Mouse (Mus musculus) layer of hippocampus, postnatal 36 days (tissue): Measurements from ENCODE around the gene Odaph. TPM values are rescaled to one million over a fixed set of nuclear protein-coding genes. Genes with fewer than 3 reads are reported as not detected.

Experiments used
- DNase-seq, 2 experiments: peaks; one replicate each; pipeline ENCODE4 v3.0.0; 2022
- total RNA-seq, 2 experiments: library from RNA; stranded (reverse); gene quantifications; 2 replicates each; pipeline ENCODE4 v1.2.3; 2021

The Odaph gene
- total RNA-seq, 2 experiments from 2014 or later: not detected

DNA sequence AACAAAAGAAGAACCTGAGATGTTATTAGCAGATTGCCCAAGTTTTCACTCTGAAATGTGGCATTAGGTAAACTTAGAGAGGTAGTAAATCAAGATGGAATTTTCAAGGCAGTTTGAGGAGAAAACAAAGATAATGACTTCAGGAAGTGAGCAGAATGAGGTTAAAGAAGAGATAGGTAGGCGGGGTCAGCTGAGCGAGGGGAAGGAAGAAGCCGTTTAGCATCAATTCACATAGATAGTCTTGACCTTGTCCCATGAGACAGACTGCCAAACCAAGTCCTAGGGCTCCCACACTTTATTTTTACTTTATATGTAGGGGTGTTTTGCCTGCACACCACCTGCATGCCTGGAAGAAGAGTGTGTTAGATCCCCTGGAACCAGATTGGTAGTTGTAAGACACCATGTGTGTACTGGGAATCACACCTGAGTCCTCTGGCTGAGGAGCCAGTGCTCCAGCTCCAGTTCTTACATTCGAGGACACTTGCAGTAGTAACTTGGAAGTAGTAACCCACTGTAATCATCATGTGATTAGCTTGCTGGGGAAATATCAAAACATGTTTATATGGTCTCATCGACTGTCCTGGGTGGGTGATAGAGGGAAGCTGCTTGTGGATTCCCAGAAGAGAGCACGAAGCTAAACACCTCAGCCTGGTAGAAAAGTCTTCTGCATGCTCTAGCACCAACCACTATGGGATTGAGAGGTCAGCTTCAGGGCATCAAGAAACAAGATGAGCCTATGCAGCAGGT, 4.1 kb downstream of the Odaph start:
- DNase-seq: no peak

DNA sequence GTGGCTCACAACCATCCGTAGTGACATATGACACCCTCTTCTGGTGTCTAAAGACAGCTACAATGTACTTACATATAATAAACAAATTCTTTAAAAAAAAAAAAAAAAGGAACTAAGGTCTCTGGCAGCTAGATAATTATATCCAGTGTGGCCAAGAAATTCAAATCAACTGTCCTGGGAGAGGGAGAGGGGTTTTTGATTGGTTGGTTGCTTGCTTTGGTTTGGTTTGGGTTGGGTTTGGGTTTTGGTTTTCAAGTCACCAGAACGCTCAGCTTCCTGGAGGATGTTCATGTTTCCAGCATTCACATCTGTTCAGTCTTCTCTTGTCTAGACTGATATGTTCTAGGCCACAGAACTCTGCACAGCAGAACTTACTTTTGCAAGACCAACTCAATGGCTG, 5.8 kb downstream of the Odaph start:
- no peak for DNase-seq

DNA sequence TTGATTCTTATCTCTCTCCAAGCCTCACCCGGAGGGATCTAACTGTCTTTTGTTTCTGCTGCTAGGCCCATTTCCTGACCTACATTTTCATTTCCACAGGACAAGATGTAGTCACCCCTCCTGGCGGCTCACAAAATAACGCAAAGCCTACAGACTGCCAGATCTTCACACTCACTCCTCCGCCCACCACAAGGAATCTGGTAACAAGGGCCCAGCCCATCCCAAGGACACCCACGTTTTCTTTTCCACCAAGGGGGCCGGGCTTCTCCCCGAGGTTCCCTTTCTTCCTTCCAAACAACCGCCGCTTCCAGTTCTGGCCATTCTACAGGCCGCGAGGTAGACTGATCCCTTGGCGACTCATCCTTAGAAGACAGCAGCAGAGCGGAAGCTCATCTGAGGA, 7.3 kb downstream of the Odaph start:
- peak; percentile 17 to 20 for DNase-seq

DNA sequence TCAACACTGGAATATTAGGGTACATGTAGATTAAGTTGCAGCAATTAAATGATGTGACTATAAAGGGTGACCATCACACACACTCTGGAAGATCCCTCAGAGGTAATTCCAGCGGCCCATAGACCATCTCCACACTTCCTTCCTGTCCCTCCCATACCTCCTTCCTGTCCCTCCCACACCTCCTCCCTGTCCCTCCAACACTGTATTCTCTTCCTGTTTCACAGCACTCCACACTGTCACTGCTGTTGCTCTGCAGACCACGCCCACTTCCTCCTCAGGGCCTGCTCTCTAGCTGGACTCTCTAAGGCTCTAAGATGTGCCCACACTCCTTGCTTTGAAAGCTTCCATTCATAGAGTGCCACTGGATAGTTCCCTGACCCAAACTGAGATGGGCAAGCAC, 13.5 kb downstream of the Odaph start:
- no peak for DNase-seq

DNA sequence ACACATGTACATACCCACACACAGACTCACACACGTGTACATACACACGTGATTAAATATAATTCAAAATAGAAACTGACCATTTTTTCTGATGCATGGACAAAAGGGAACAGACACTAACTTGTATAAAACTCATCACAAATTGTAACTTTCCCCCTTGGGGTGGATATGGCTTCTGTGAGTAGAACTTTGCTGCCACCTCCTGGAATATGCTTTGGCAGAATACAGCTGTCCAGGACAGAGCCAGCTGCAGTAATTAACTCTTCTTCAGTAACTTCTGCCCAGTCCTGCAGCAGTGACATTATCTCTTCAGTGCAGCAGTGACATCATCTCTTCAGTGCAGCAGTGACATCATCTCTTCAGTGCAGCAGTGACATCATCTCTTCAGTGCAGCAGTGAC, 15.7 kb downstream of the Odaph start:
- no peak for DNase-seq

DNA sequence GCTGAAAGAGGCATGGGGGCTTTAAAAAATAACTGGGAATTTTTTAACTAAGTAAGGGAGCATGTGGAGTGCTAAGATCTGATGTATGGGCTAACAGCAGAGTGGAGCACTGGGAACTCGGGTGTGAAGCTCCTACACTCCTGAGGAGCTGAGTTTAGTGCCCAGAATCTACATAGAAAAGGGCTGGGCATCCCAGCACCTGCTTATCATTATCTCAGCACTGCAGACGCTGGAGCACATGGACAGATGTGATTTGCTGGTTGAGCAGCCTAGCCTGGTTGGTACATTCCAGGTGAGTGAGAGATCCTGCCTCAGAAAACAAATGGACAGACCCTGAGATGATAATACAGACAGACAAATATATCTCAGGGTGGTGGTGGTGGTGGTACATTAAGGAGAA, 22.6 kb downstream of the Odaph start:
- no peak for DNase-seq

DNA sequence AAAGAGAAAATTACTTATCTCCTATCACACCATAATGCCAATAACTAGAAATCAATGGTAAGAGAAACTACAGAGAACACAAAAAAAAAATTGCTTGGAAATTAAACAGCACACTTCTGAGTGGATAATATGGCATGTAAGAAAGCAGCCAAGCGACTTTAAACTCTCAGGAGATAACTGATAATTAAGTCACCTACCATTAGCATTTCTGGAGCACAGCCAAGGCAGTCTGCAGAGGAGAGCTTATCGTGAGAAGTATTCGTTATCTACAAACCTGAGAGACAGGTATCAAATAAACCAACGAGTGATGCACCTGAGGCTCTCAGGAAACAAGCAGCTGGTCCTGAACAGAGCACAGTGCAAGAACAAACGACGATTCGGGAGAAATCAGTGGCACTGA, 24.5 kb downstream of the Odaph start:
- no peak for DNase-seq

DNA sequence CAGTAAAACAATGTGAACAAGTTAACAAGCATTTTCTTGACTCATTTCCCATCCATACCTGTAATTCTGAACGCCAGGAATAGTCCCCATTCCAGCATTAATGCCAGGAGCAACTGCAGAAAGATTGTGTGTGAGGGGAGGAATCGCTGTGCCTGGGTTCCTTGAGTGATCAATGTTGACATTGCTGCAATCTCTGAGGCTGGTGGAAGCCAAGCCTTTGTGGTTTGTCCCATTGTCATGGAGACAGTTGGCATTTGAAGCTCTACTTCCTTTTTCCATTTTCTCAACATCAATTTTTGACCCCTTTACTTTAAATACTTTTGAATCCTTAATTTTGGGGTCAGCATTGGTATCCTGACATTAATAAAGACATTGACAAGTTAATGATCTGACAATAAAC, 32.7 kb downstream of the Odaph start:
- DNase-seq: no peak

DNA sequence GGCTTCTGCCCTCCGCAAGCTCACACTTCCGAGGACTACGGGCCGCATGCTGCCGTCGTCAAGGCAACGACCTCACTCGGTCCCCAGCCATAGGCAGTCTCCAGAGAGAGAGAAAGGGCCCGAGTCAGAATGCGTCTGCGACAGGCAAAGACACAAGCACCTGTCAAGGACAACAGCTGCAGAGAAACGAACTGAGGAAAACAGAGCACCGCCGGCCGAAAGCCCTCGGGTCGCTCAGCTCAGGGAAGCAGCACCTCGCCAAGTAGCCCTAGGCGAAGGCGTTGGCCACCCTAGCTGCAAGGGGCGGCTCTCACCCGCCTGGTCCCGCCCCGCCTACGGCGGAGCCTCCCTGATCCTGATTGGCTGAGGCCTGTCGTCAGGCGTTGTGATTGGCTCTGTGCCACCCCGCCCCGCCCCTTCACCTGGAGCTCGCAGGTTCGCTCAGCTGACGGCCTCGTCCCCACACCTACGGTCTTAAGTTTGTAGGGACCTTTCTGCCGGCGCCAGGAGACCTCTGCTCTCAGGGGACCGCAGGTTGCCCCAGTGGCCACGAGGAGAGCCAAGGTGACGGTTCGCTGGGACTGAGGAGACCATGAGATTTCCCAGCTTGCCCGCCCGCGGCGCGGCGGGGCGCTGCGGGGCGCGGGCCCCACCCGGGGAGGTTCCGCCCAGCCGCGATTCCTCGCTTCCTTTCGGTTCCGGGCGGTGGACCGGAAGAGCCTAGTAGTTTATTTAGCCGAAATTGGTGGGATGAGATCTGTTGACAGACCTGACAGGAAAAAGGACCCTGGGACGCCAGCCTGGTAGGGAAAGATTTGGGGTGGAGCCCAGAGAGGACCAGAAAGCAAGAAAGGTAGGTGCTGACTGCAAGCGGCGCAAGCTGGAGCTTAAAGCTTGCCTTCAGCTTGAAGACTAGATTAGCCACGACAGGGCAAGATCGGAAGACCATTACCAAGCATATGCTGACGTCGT, 55.4 kb downstream of the Odaph start:
- DNase-seq: peak; percentile 95 to 96

DNA sequence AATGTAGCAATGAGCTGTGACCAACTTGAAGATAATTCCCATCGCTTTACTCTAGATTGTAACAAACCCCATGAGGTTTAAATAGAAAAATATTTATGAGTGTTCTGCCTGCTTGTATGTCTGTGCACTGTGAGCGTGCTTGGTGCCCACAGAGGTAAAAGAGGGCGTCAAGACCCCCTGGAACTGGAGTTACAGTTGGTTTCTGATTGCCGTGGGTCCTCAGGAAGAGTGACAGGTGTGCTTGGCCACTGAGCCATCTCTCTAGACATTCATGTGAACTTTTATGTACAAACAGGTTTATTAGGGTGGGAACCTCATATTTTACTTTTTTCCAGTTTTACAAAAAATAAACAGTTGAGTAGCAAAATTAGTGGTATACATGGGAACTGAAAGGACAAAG, 56.5 kb downstream of the Odaph start, which contains the start of gene Cdkl2:
TSS of gene Cdkl2 (minus strand) at position 101 of the 400 bp plus-strand sequence.
- no peak for DNase-seq

Other genes starting within 250 kb of the Odaph start
- 10 to 100 TPM; 53.5 to 55.6 TPM for gene Rchy1, start 24.4 kb upstream of the Odaph start, total RNA-seq
- 10 to 100 TPM; 39.8 to 42.5 TPM for gene Cdkl2, start 56.4 kb downstream of the Odaph start, total RNA-seq
- gene G3bp2, start 96.2 kb downstream of the Odaph start, total RNA-seq: 100 to 1,000 TPM; 230 to 257 TPM
- 10 to 100 TPM; 84.3 to 84.7 TPM for gene Uso1, start 150.5 kb downstream of the Odaph start, total RNA-seq
- gene U90926, start 227.9 kb downstream of the Odaph start, total RNA-seq: not detected